Mouse (Mus musculus): ENCODE measurements around the gene Mta2. TPM values are rescaled to one million over a fixed set of nuclear protein-coding genes. Genes with fewer than 3 reads are reported as not detected.

The Mta2 gene
- polyA plus RNA-seq, 1 experiment, result 14.5 TPM

DNA sequence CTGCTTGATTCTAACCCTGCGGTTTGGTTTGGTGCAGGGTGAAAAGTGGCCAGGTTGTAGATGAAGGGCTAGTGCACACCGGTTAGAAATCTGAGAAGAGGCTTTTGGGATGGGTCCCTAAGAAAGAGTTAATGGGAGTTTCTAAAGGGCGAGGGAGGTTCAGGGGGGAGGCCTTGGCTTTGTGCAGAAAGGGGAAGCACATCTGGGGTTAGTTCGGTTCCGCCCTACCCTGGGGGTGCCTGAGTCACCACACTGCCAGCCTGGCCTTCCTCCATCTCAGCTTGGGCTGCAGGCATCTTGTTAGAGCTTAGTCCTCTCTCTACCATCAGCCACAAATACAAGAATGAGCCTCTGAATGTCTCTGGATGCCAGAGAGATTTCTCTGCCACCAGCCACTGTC, 39.1 kb downstream of the Mta2 start:
- H3K27me3 ChIP-seq (ENCODE audit: control insufficient read depth, insufficient read depth, low read length), result no peaks in the 10 kb centered on the region
- H3K36me3 ChIP-seq (ENCODE audit: control insufficient read depth, insufficient read depth, low read length), result peaks cover 2% of the 10 kb centered on the region; the same call in 1 of the 2 replicates
- H3K27ac ChIP-seq (ENCODE audit: control insufficient read depth, insufficient read depth, low read depth, low read length), result no peak overlapping the region
- no peak overlapping the region for H3K4me3 ChIP-seq (ENCODE audit: control insufficient read depth, low read depth, low read length)
- TF ChIP-seq POLR2A (IDR thresholded peaks at IDR 0.05; ENCODE audit: control insufficient read depth, low read depth, low read length), result no peak
- no peak for TF ChIP-seq CTCF (IDR thresholded peaks at IDR 0.05; ENCODE audit: control insufficient read depth, insufficient read depth, insufficient replicate concordance, low read depth, low read length)
- H3K4me1 ChIP-seq (ENCODE audit: control insufficient read depth, insufficient read depth, low read length), result no peaks in the 10 kb centered on the region; the same call in 1 of the 2 replicates

GRCm38 (mm10) chr19:8981450-8982168, 39.9 kb downstream of the Mta2 start:
- no peak overlapping the region for H3K27ac ChIP-seq (ENCODE audit: control insufficient read depth, insufficient read depth, low read depth, low read length)
- no peak overlapping the region for H3K4me3 ChIP-seq (ENCODE audit: control insufficient read depth, low read depth, low read length)
- no peaks in the 10 kb centered on the region for H3K27me3 ChIP-seq (ENCODE audit: control insufficient read depth, insufficient read depth, low read length)
- H3K4me1 ChIP-seq (ENCODE audit: control insufficient read depth, insufficient read depth, low read length), result no peaks in the 10 kb centered on the region; the same call in 1 of the 2 replicates
- TF ChIP-seq POLR2A (IDR thresholded peaks at IDR 0.05; ENCODE audit: control insufficient read depth, low read depth, low read length), result no peak
- no peak for TF ChIP-seq CTCF (IDR thresholded peaks at IDR 0.05; ENCODE audit: control insufficient read depth, insufficient read depth, insufficient replicate concordance, low read depth, low read length)
- peaks cover 2% of the 10 kb centered on the region; the same call in 1 of the 2 replicates for H3K36me3 ChIP-seq (ENCODE audit: control insufficient read depth, insufficient read depth, low read length)

GRCm38 (mm10) chr19:8982303-8983149, 40.9 kb downstream of the Mta2 start:
- no peak overlapping the region for H3K27ac ChIP-seq (ENCODE audit: control insufficient read depth, insufficient read depth, low read depth, low read length)
- no peak overlapping the region for H3K4me3 ChIP-seq (ENCODE audit: control insufficient read depth, low read depth, low read length)
- peaks cover 2% of the 10 kb centered on the region; the same call in 1 of the 2 replicates for H3K36me3 ChIP-seq (ENCODE audit: control insufficient read depth, insufficient read depth, low read length)
- H3K27me3 ChIP-seq (ENCODE audit: control insufficient read depth, insufficient read depth, low read length), result no peaks in the 10 kb centered on the region
- H3K4me1 ChIP-seq (ENCODE audit: control insufficient read depth, insufficient read depth, low read length), result no peaks in the 10 kb centered on the region; the same call in 1 of the 2 replicates
- TF ChIP-seq CTCF (IDR thresholded peaks at IDR 0.05; ENCODE audit: control insufficient read depth, insufficient read depth, insufficient replicate concordance, low read depth, low read length) (no peak), POLR2A (IDR thresholded peaks at IDR 0.05; ENCODE audit: control insufficient read depth, low read depth, low read length) (no peak)

- peaks cover 2% of the 10 kb centered on the region; the same call in 1 of the 2 replicates for H3K36me3 ChIP-seq (ENCODE audit: control insufficient read depth, insufficient read depth, low read length)
- H3K27ac ChIP-seq (ENCODE audit: control insufficient read depth, insufficient read depth, low read depth, low read length), result no peak overlapping the region
- no peak for TF ChIP-seq POLR2A (IDR thresholded peaks at IDR 0.05; ENCODE audit: control insufficient read depth, low read depth, low read length)
- TF ChIP-seq CTCF (IDR thresholded peaks at IDR 0.05; ENCODE audit: control insufficient read depth, insufficient read depth, insufficient replicate concordance, low read depth, low read length), result no peak
- peaks cover 2% of the 10 kb centered on the region; the same call in 1 of the 2 replicates for H3K4me1 ChIP-seq (ENCODE audit: control insufficient read depth, insufficient read depth, low read length)
- H3K4me3 ChIP-seq (ENCODE audit: control insufficient read depth, low read depth, low read length), result no peak overlapping the region
- no peaks in the 10 kb centered on the region for H3K27me3 ChIP-seq (ENCODE audit: control insufficient read depth, insufficient read depth, low read length)
Measured at GRCm38 (mm10) chr19:8983150-8983650, 41.5 kb downstream of the Mta2 start.

- peaks cover 10% of the 10 kb centered on the region for H3K4me1 ChIP-seq (ENCODE audit: control insufficient read depth, insufficient read depth, low read length)
- peak; percentile 35; the same call in 1 of the 2 replicates for TF ChIP-seq POLR2A (IDR thresholded peaks at IDR 0.05; ENCODE audit: control insufficient read depth, low read depth, low read length)
- no peak for TF ChIP-seq CTCF (IDR thresholded peaks at IDR 0.05; ENCODE audit: control insufficient read depth, insufficient read depth, insufficient replicate concordance, low read depth, low read length)
- no peaks in the 10 kb centered on the region for H3K36me3 ChIP-seq (ENCODE audit: control insufficient read depth, insufficient read depth, low read length)
- peak overlapping the region; percentile 32 for H3K27ac ChIP-seq (ENCODE audit: control insufficient read depth, insufficient read depth, low read depth, low read length)
- H3K27me3 ChIP-seq (ENCODE audit: control insufficient read depth, insufficient read depth, low read length), result peaks cover 2% of the 10 kb centered on the region; the same call in 1 of the 2 replicates
- peak overlapping the region; percentile 80 for H3K4me3 ChIP-seq (ENCODE audit: control insufficient read depth, low read depth, low read length)
Measured at GRCm38 (mm10) chr19:8984255-8984868, 42.7 kb downstream of the Mta2 start.

- Histone ChIP-seq H3K27me3 (ENCODE audit: control insufficient read depth, insufficient read depth, low read length) (peaks cover 2% of the 10 kb centered on the region; the same call in 1 of the 2 replicates), H3K36me3 (ENCODE audit: control insufficient read depth, insufficient read depth, low read length) (no peaks in the 10 kb centered on the region), H3K27ac (ENCODE audit: control insufficient read depth, insufficient read depth, low read depth, low read length) (no peak overlapping the region), H3K4me3 (ENCODE audit: control insufficient read depth, low read depth, low read length) (peak overlapping the region; percentile 80), H3K4me1 (ENCODE audit: control insufficient read depth, insufficient read depth, low read length) (peaks cover 18% of the 10 kb centered on the region)
- TF ChIP-seq POLR2A (IDR thresholded peaks at IDR 0.05; ENCODE audit: control insufficient read depth, low read depth, low read length) (no peak), CTCF (IDR thresholded peaks at IDR 0.05; ENCODE audit: control insufficient read depth, insufficient read depth, insufficient replicate concordance, low read depth, low read length) (no peak)
Measured at GRCm38 (mm10) chr19:8985891-8986290, 44.2 kb downstream of the Mta2 start.
